Mouse (Mus musculus): ENCODE measurements at regions not wholly inside any gene's neighbourhood (a gene's known extent, or its start where the extent isn't known, plus 50 kb on each side); places are given as distances from the start of the nearest gene placed in this dataset.

DNA sequence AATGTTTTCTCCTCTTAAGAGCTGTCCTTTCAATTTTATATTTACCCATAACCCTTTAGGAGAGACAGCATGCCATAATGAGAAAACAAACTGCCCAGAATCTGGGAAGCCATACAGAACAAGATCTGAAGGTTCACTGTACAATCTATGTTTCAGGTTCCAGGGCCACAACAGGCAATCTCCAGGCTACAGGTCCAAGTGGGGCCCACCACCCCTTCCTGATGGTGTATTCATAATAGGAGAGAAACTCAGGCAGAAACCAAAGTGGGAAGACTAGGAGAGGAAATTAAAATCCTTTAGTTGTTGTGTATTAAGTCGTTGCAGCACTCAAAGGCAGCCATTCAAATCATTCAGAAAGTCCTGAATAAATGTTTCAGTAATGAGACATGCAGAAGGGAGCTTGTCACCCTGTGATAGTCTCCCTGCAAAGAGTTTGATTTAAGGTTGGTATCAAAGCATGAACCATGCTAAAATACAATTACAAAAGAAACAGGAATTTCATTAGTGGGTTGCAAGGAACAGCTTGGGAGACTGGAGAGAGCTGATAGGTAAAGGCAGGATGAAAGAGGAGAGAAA lies 107.3 kb upstream of the Fmo9 start:
- no peaks in the 10 kb centered on the region for H3K36me3 ChIP-seq (replicated peaks; ENCODE audit: low read length)
- no peaks in the 10 kb centered on the region for H3K9me3 ChIP-seq
- peaks cover 71% of the 10 kb centered on the region for H3K4me1 ChIP-seq
- no peaks in the 10 kb centered on the region for H3K27me3 ChIP-seq (replicated peaks)
- H3K4me3 ChIP-seq (replicated peaks) = no peak overlapping the region
- no peak for TF ChIP-seq GATA1 (IDR thresholded peaks at IDR 0.05; ENCODE audit: borderline replicate concordance, low read length)

DNA sequence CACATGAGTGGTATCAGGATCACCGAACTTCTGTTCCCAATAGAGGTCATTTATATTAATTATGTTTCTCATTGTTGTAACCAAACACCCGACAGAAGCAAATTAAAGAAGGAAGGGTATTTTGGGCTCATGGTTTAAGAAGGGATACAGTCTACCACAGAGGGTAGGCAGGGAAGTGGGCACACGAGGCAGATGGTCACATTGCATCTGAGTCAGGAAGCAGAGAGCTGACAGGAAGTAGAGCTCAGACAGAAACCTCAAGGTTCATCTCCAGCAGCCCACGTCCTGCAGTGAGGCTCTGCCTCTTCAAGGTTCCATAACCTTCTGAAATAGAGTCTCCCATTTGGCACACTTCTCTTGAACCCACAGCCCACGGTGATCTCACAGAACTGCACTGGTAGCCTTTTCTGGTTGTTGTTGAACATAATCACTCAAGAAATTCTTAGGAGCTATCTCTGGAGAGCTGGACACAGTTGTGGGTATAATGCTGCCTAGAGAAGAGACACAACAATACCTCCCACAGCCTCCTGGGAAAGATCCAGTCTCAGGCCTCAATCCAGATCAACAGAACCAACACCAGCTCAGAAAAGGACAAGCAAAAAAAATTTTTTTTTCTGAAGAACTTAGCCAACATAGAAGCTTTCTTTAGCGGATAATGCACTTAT lies 111.5 kb upstream of the Fmo9 start:
- H3K9me3 ChIP-seq = no peaks in the 10 kb centered on the region
- peak overlapping the region; percentile 34 for H3K4me3 ChIP-seq (replicated peaks)
- H3K27me3 ChIP-seq (replicated peaks) = no peaks in the 10 kb centered on the region
- TF ChIP-seq GATA1 (IDR thresholded peaks at IDR 0.05; ENCODE audit: borderline replicate concordance, low read length) (no peak), FLI1 (IDR thresholded peaks at IDR 0.05; ENCODE audit: low read length) (no peak)
- H3K36me3 ChIP-seq (replicated peaks; ENCODE audit: low read length) = no peaks in the 10 kb centered on the region
- peaks cover 88% of the 10 kb centered on the region for H3K4me1 ChIP-seq

DNA sequence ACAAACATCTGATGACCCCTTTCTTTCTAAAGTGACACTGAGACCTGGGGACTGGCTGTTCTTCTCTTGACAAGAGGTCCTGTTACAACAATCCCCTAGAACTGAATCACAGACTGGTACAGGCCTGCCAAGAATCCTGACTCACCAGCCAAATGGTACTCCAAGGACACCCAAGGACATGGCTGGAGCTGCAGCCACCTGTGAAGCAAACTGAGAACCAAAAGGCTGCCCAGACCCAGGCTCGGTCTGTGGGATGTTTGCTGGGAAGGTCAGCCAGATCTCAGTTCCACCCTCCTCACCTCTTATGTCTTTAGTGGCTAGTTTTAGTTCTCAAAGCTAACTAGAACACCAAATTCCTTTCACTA lies 112.1 kb upstream of the Fmo9 start:
- H3K9me3 ChIP-seq = no peaks in the 10 kb centered on the region
- peaks cover 88% of the 10 kb centered on the region for H3K4me1 ChIP-seq
- no peak overlapping the region for H3K4me3 ChIP-seq (replicated peaks)
- TF ChIP-seq FLI1 (IDR thresholded peaks at IDR 0.05; ENCODE audit: low read length) = no peak
- TF ChIP-seq GATA1 (IDR thresholded peaks at IDR 0.05; ENCODE audit: borderline replicate concordance, low read length) = no peak
- H3K27me3 ChIP-seq (replicated peaks) = no peaks in the 10 kb centered on the region
- H3K36me3 ChIP-seq (replicated peaks; ENCODE audit: low read length) = no peaks in the 10 kb centered on the region

GRCm38 (mm10) chr1:166794622-166795244 lies 113.1 kb upstream of the Fmo9 start:
- Histone ChIP-seq H3K36me3 (replicated peaks; ENCODE audit: low read length) (no peaks in the 10 kb centered on the region), H3K4me3 (replicated peaks) (no peak overlapping the region), H3K27me3 (replicated peaks) (no peaks in the 10 kb centered on the region), H3K4me1 (peaks cover 86% of the 10 kb centered on the region), H3K9me3 (no peaks in the 10 kb centered on the region)
- no peak for TF ChIP-seq FLI1 (IDR thresholded peaks at IDR 0.05; ENCODE audit: low read length)
- no peak for TF ChIP-seq GATA1 (IDR thresholded peaks at IDR 0.05; ENCODE audit: borderline replicate concordance, low read length)

GRCm38 (mm10) chr1:166795613-166796012 lies 114.0 kb upstream of the Fmo9 start:
- no peak overlapping the region for H3K4me3 ChIP-seq (replicated peaks)
- TF ChIP-seq GATA1 (IDR thresholded peaks at IDR 0.05; ENCODE audit: borderline replicate concordance, low read length) = no peak
- no peak for TF ChIP-seq FLI1 (IDR thresholded peaks at IDR 0.05; ENCODE audit: low read length)
- no peaks in the 10 kb centered on the region for H3K36me3 ChIP-seq (replicated peaks; ENCODE audit: low read length)

GRCm38 (mm10) chr1:166796362-166796925 lies 114.8 kb upstream of the Fmo9 start:
- peaks cover 84% of the 10 kb centered on the region for H3K4me1 ChIP-seq
- H3K36me3 ChIP-seq (replicated peaks; ENCODE audit: low read length) = no peaks in the 10 kb centered on the region
- no peak overlapping the region for H3K4me3 ChIP-seq (replicated peaks)
- TF ChIP-seq FLI1 (IDR thresholded peaks at IDR 0.05; ENCODE audit: low read length) = no peak
- TF ChIP-seq GATA1 (IDR thresholded peaks at IDR 0.05; ENCODE audit: borderline replicate concordance, low read length) = no peak
- H3K9me3 ChIP-seq = no peaks in the 10 kb centered on the region
- H3K27me3 ChIP-seq (replicated peaks) = no peaks in the 10 kb centered on the region

More at GRCm38 (mm10) chr1:166795613-166796012, 114.0 kb upstream of the Fmo9 start:
- Histone ChIP-seq H3K4me1 (peaks cover 82% of the 10 kb centered on the region), H3K27me3 (replicated peaks) (no peaks in the 10 kb centered on the region), H3K9me3 (no peaks in the 10 kb centered on the region)

DNA sequence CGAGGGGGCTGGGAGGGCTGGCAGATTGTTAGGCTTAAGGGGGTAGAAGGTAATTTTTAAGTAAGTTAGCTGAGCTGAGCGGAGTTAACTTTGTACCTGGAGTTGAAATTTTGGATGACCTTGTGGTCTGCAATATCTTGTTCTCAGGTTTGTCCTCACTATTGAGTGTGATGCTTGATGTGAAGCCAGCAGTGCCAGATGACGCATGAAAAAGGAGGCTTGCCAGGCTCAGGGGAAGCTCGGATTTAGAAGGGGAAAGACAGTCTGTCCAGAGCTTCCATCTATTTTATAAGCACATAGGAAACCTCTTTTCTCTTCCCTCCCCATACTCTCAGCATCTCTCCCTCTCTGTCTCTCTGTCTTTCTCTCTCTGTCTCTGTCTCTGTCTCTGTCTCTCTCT lies 115.3 kb upstream of the Fmo9 start:
- Histone ChIP-seq H3K27me3 (replicated peaks) (no peaks in the 10 kb centered on the region), H3K4me1 (peaks cover 86% of the 10 kb centered on the region), H3K9me3 (no peaks in the 10 kb centered on the region), H3K4me3 (replicated peaks) (no peak overlapping the region), H3K36me3 (replicated peaks; ENCODE audit: low read length) (no peaks in the 10 kb centered on the region)
- no peak for TF ChIP-seq FLI1 (IDR thresholded peaks at IDR 0.05; ENCODE audit: low read length)
- no peak for TF ChIP-seq GATA1 (IDR thresholded peaks at IDR 0.05; ENCODE audit: borderline replicate concordance, low read length)

DNA sequence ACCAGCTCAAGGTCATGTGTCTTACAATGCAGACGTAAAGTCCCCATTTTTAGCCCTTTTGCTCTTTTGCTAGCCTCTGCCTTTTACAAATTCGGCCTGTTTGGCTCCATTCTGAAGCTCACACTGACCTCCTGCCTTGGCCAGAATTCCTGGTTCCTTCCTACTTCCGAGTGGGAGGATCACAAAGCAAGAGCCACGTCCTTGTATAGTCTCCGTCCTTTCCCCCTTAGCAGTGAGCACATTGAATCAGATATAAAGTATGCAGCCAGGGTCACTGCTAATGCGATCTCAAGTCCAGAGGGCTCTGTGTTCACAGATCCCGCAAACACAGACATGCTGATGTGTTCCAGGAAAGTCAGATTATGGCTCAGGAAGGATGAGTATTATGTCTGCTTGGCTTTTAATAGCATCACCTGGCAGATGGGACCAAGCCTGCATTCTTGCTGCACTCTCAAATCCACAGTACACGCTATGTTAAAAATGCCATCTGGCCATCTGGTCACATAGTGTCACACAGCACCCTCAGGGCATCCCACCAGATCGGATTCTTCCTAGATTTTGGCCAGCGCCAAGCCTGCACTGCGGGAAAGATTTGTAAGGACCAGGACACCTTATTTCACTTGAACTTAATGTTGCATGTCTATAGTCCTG lies 119.4 kb upstream of the Fmo9 start:
- H3K9me3 ChIP-seq = no peaks in the 10 kb centered on the region
- no peaks in the 10 kb centered on the region for H3K27me3 ChIP-seq (replicated peaks)
- H3K4me3 ChIP-seq (replicated peaks) = no peak overlapping the region
- TF ChIP-seq GATA1 (IDR thresholded peaks at IDR 0.05; ENCODE audit: borderline replicate concordance, low read length) = no peak
- no peak for TF ChIP-seq FLI1 (IDR thresholded peaks at IDR 0.05; ENCODE audit: low read length)
- peaks cover 78% of the 10 kb centered on the region for H3K4me1 ChIP-seq
- no peaks in the 10 kb centered on the region for H3K36me3 ChIP-seq (replicated peaks; ENCODE audit: low read length)

DNA sequence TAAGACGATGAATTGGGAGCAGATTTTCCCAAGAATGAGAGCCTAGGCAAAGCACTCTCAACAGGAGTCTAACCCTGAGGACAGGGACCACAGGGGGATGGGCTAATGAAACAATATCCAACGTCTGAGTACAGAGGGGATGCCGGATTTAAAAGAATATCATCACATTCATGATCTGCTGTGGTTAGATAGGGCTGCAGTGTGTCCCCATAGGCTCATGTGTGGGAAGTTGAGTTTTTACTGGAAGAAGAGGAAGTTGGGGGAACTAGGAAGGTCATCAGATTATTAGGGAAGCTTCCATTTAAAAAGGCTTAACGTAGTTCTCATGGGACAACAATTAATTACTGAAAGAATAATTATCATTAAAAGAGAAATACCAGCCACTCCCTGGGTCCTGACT lies 120.3 kb upstream of the Fmo9 start:
- Histone ChIP-seq H3K4me1 (peaks cover 78% of the 10 kb centered on the region), H3K9me3 (no peaks in the 10 kb centered on the region), H3K27me3 (replicated peaks) (no peaks in the 10 kb centered on the region), H3K4me3 (replicated peaks) (no peak overlapping the region), H3K36me3 (replicated peaks; ENCODE audit: low read length) (no peaks in the 10 kb centered on the region)
- no peak for TF ChIP-seq GATA1 (IDR thresholded peaks at IDR 0.05; ENCODE audit: borderline replicate concordance, low read length)
- TF ChIP-seq FLI1 (IDR thresholded peaks at IDR 0.05; ENCODE audit: low read length) = no peak

GRCm38 (mm10) chr1:166803928-166804327 lies 122.3 kb upstream of the Fmo9 start:
- TF ChIP-seq GATA1 (IDR thresholded peaks at IDR 0.05; ENCODE audit: borderline replicate concordance, low read length) = no peak
- Histone ChIP-seq H3K9me3 (no peaks in the 10 kb centered on the region), H3K4me3 (replicated peaks) (no peak overlapping the region), H3K4me1 (peaks cover 82% of the 10 kb centered on the region), H3K27me3 (replicated peaks) (no peaks in the 10 kb centered on the region), H3K36me3 (replicated peaks; ENCODE audit: low read length) (no peaks in the 10 kb centered on the region)

All from megakaryocyte, embryonic 14.5 days (primary cell).